Comparison of ENCODE assay signal across 20 mouse cellular contexts in genomic region chr11:93431482-93431881, GRCm38 (mm10).
DNase-seq lines count a peak whose midpoint lies in the region; ATAC-seq lines count a peak whose summit lies in the region.
"Had no signal": no experiment of that assay in that cellular context is flagged by ENCODE, and none has a peak within 500 bp of the region (broad histone marks: within the 10 kb centered on the region; RNA-seq: fewer than 3 reads in every experiment).

No protein-coding gene starts in this region.

- no peaks in the 10 kb centered on the region for H3K4me1 ChIP-seq in midbrain, embryonic 16.5 days (ENCODE audit: control insufficient read depth, insufficient read depth, low read length)
- H3K4me1 ChIP-seq: forebrain, embryonic 10.5 days; hindbrain, embryonic 12.5 days; limb, embryonic 13.5 days; liver, embryonic 13.5 days; midbrain, embryonic 12.5 days; neural tube, embryonic 13.5 days had no signal

- DNase-seq in brain, adult 2 months (ENCODE audit: low read depth, low spot score): peak; percentile 90
- DNase-seq in cerebellum, adult 8-10 months: peak; percentile 67
- peak; percentile 51 for DNase-seq in large intestine, adult 2 months (ENCODE audit: low read depth, low spot score)
- DNase-seq in lung, postnatal 14 days: peak; percentile 34
- no peak for DNase-seq in heart, postnatal 10 days
- DNase-seq in embryo, embryonic 9.5 days (ENCODE audit: extremely low spot score): no peak
- DNase-seq: adrenal gland, postnatal 36 days; forebrain, postnatal 0 days; gastrocnemius, postnatal 36 days; kidney, adult 8-10 months; kidney, postnatal 25 days; liver, embryonic 13.5 days; thymus, postnatal 36 days had no signal

- no peaks in the 10 kb centered on the region for H3K27me3 ChIP-seq in midbrain, embryonic 16.5 days (ENCODE audit: control insufficient read depth, insufficient read depth, low read depth, low read length)
- H3K27me3 ChIP-seq: hindbrain, embryonic 12.5 days; limb, embryonic 13.5 days; liver, embryonic 13.5 days; midbrain, embryonic 12.5 days; neural tube, embryonic 13.5 days had no signal

- no peak overlapping the region for H3K4me2 ChIP-seq in midbrain, embryonic 16.5 days (ENCODE audit: low read length)
- H3K4me2 ChIP-seq: hindbrain, embryonic 12.5 days; limb, embryonic 13.5 days; liver, embryonic 13.5 days; midbrain, embryonic 12.5 days; neural tube, embryonic 13.5 days had no signal

- H3K27ac ChIP-seq in midbrain, embryonic 16.5 days (ENCODE audit: low read length): no peak overlapping the region
- H3K27ac ChIP-seq: forebrain, embryonic 10.5 days; hindbrain, embryonic 12.5 days; limb, embryonic 13.5 days; liver, embryonic 13.5 days; midbrain, embryonic 12.5 days; neural tube, embryonic 13.5 days had no signal

- no peaks in the 10 kb centered on the region for H3K36me3 ChIP-seq in midbrain, embryonic 16.5 days (ENCODE audit: control insufficient read depth, insufficient read depth, low read length)
- H3K36me3 ChIP-seq: forebrain, embryonic 10.5 days; hindbrain, embryonic 12.5 days; limb, embryonic 13.5 days; liver, embryonic 13.5 days; midbrain, embryonic 12.5 days; neural tube, embryonic 13.5 days had no signal

- ATAC-seq in midbrain, embryonic 16.5 days: no peak
- ATAC-seq: forebrain, postnatal 0 days; inflammation-experienced regulatory T-cells, adult 6 months had no signal

- intact Hi-C loops in heart, postnatal 10 days (cut with DNase I): no loop called here

- 28% methylated on average over 5 of the region's 5 CpGs for WGBS in large intestine, adult 2 months
- WGBS in midbrain, embryonic 16.5 days: 92% methylated on average over 5 of the region's 5 CpGs

- H3K4me3 ChIP-seq in midbrain, embryonic 16.5 days (ENCODE audit: low read depth, low read length): no peak overlapping the region
- H3K4me3 ChIP-seq: forebrain, embryonic 10.5 days; hindbrain, embryonic 12.5 days; limb, embryonic 13.5 days; liver, embryonic 13.5 days; midbrain, embryonic 12.5 days; neural tube, embryonic 13.5 days had no signal

- no peaks in the 10 kb centered on the region for H3K9me3 ChIP-seq in midbrain, embryonic 16.5 days (replicated peaks; ENCODE audit: control insufficient read depth, low read length, poor library complexity, severe bottlenecking)
- H3K9me3 ChIP-seq: forebrain, embryonic 10.5 days; hindbrain, embryonic 12.5 days; limb, embryonic 13.5 days; liver, embryonic 13.5 days; midbrain, embryonic 12.5 days; neural tube, embryonic 13.5 days had no signal

- no peak overlapping the region for H3K9ac ChIP-seq in midbrain, embryonic 16.5 days (ENCODE audit: low read depth, low read length)
- H3K9ac ChIP-seq: forebrain, postnatal 0 days; hindbrain, embryonic 12.5 days; limb, embryonic 13.5 days; liver, embryonic 13.5 days; midbrain, embryonic 12.5 days; neural tube, embryonic 13.5 days had no signal

Comparison
In these comparisons a context has a peak if more than half of its experiments do, and no peak if none do; other contexts are left out.
1. DNase-seq: peak in brain, adult 2 months (single experiment), cerebellum, adult 8-10 months (single experiment), large intestine, adult 2 months (single experiment) and lung, postnatal 14 days (single experiment); none in heart, postnatal 10 days (0 of 2) and embryo, embryonic 9.5 days (single experiment).